Mouse (Mus musculus): ENCODE results near the gene Glcci1. TPM values are rescaled to one million over a fixed set of nuclear protein-coding genes. Genes with fewer than 3 reads are reported as not detected.

Glcci1 gene
- total RNA-seq (2014; rRNA removed) (11.1 and 16.4 TPM in 2 replicates), polyA plus RNA-seq (2015; fragmentation: Nextera tagmentation; extraction: Ambion mirVana) (5.0 and 5.1 TPM in 2 replicates)

- no peaks in the 10 kb centered on the region for H3K36me3 ChIP-seq (ENCODE audit: insufficient read depth, low read length)
- peak within 1 kb of the TSS; percentile 94 for H3K9ac ChIP-seq (replicated peaks; ENCODE audit: low read length, poor library complexity, severe bottlenecking)
- 0% methylated on average over 20 of the region's 69 CpGs for WGBS
Measured at GRCm38 (mm10) chr6:8509551-8509950, at the start of gene Glcci1. TSS of gene Glcci1 (plus strand) at chr6:8509600.

GRCm38 (mm10) chr6:8462447-8462846, 47.0 kb upstream of the Glcci1 start:
- 98% methylated on average over 2 of the region's 2 CpGs for WGBS
- H3K27me3 ChIP-seq (ENCODE audit: insufficient read depth, low read length) = no peaks in the 10 kb centered on the region

More at GRCm38 (mm10) chr6:8509551-8509950, at the start of gene Glcci1:
- ATAC-seq (ENCODE audit: low FRiP score) (peak; percentile 84), DNase-seq (ENCODE audit: low spot score) (peak; percentile 81)
- Histone ChIP-seq H3K4me1 (ENCODE audit: insufficient read depth, low read length) (no peaks in the 10 kb centered on the region), H3K9me3 (ENCODE audit: low read length) (no peaks in the 10 kb centered on the region), H3K4me3 (ENCODE audit: low read depth, low read length) (peak within 1 kb of the TSS; percentile 93), H3K27ac (ENCODE audit: low read depth, low read length) (peak within 1 kb of the TSS; percentile 98), H3K4me2 (ENCODE audit: low read depth, low read length, poor library complexity, severe bottlenecking) (peak within 1 kb of the TSS; percentile 82), H3K27me3 (ENCODE audit: insufficient read depth, low read length) (no peaks in the 10 kb centered on the region)
- no peak for TF ChIP-seq CTCF (IDR thresholded peaks at IDR 0.05)

GRCm38 (mm10) chr6:8465388-8465787, 44.0 kb upstream of the Glcci1 start:
- ATAC-seq (ENCODE audit: low FRiP score) = no peak
- no peaks in the 10 kb centered on the region for H3K27me3 ChIP-seq (ENCODE audit: insufficient read depth, low read length)
- no peak overlapping the region for H3K4me3 ChIP-seq (ENCODE audit: low read depth, low read length)
- no peaks in the 10 kb centered on the region for H3K9me3 ChIP-seq (ENCODE audit: low read length)
- no peaks in the 10 kb centered on the region for H3K4me1 ChIP-seq (ENCODE audit: insufficient read depth, low read length)
- no peak overlapping the region for H3K9ac ChIP-seq (replicated peaks; ENCODE audit: low read length, poor library complexity, severe bottlenecking)
- DNase-seq (ENCODE audit: low spot score) = no peak
- 88% methylated on average over 1 of the region's 1 CpGs for WGBS
- no peaks in the 10 kb centered on the region for H3K36me3 ChIP-seq (ENCODE audit: insufficient read depth, low read length)
- no peak overlapping the region for H3K27ac ChIP-seq (ENCODE audit: low read depth, low read length)
- TF ChIP-seq CTCF (IDR thresholded peaks at IDR 0.05) = no peak
- no peak overlapping the region for H3K4me2 ChIP-seq (ENCODE audit: low read depth, low read length, poor library complexity, severe bottlenecking)

More at GRCm38 (mm10) chr6:8462447-8462846, 47.0 kb upstream of the Glcci1 start:
- Histone ChIP-seq H3K9ac (replicated peaks; ENCODE audit: low read length, poor library complexity, severe bottlenecking) (no peak overlapping the region), H3K4me3 (ENCODE audit: low read depth, low read length) (no peak overlapping the region), H3K4me2 (ENCODE audit: low read depth, low read length, poor library complexity, severe bottlenecking) (no peak overlapping the region), H3K36me3 (ENCODE audit: insufficient read depth, low read length) (no peaks in the 10 kb centered on the region), H3K27ac (ENCODE audit: low read depth, low read length) (no peak overlapping the region), H3K4me1 (ENCODE audit: insufficient read depth, low read length) (no peaks in the 10 kb centered on the region), H3K9me3 (ENCODE audit: low read length) (no peaks in the 10 kb centered on the region)
- ATAC-seq (ENCODE audit: low FRiP score) (no peak), DNase-seq (ENCODE audit: low spot score) (no peak)
- TF ChIP-seq CTCF (IDR thresholded peaks at IDR 0.05) = no peak

GRCm38 (mm10) chr6:8465985-8466384, 43.4 kb upstream of the Glcci1 start:
- no peak for TF ChIP-seq CTCF (IDR thresholded peaks at IDR 0.05)
- 91% methylated on average over 5 of the region's 5 CpGs for WGBS
- no peak overlapping the region for H3K9ac ChIP-seq (replicated peaks; ENCODE audit: low read length, poor library complexity, severe bottlenecking)
- no peak overlapping the region for H3K27ac ChIP-seq (ENCODE audit: low read depth, low read length)
- no peaks in the 10 kb centered on the region for H3K36me3 ChIP-seq (ENCODE audit: insufficient read depth, low read length)
- no peaks in the 10 kb centered on the region for H3K9me3 ChIP-seq (ENCODE audit: low read length)
- no peak overlapping the region for H3K4me2 ChIP-seq (ENCODE audit: low read depth, low read length, poor library complexity, severe bottlenecking)
- no peaks in the 10 kb centered on the region for H3K27me3 ChIP-seq (ENCODE audit: insufficient read depth, low read length)
- H3K4me1 ChIP-seq (ENCODE audit: insufficient read depth, low read length) = no peaks in the 10 kb centered on the region
- ATAC-seq (ENCODE audit: low FRiP score) = no peak
- DNase-seq (ENCODE audit: low spot score) = no peak
- no peak overlapping the region for H3K4me3 ChIP-seq (ENCODE audit: low read depth, low read length)

GRCm38 (mm10) chr6:8467667-8468337, 41.6 kb upstream of the Glcci1 start:
- DNase-seq (ENCODE audit: low spot score) (no peak), ATAC-seq (ENCODE audit: low FRiP score) (no peak)
- WGBS = 23% methylated on average over 10 of the region's 10 CpGs
- Histone ChIP-seq H3K9me3 (ENCODE audit: low read length) (no peaks in the 10 kb centered on the region), H3K4me3 (ENCODE audit: low read depth, low read length) (no peak overlapping the region), H3K4me1 (ENCODE audit: insufficient read depth, low read length) (no peaks in the 10 kb centered on the region), H3K36me3 (ENCODE audit: insufficient read depth, low read length) (no peaks in the 10 kb centered on the region), H3K9ac (replicated peaks; ENCODE audit: low read length, poor library complexity, severe bottlenecking) (no peak overlapping the region), H3K4me2 (ENCODE audit: low read depth, low read length, poor library complexity, severe bottlenecking) (no peak overlapping the region), H3K27me3 (ENCODE audit: insufficient read depth, low read length) (no peaks in the 10 kb centered on the region), H3K27ac (ENCODE audit: low read depth, low read length) (no peak overlapping the region)
- no peak for TF ChIP-seq CTCF (IDR thresholded peaks at IDR 0.05)

GRCm38 (mm10) chr6:8469918-8470317, 39.5 kb upstream of the Glcci1 start:
- H3K4me1 ChIP-seq (ENCODE audit: insufficient read depth, low read length) = no peaks in the 10 kb centered on the region
- H3K9ac ChIP-seq (replicated peaks; ENCODE audit: low read length, poor library complexity, severe bottlenecking) = no peak overlapping the region
- no peak overlapping the region for H3K4me2 ChIP-seq (ENCODE audit: low read depth, low read length, poor library complexity, severe bottlenecking)
- no peak overlapping the region for H3K4me3 ChIP-seq (ENCODE audit: low read depth, low read length)
- no peaks in the 10 kb centered on the region for H3K36me3 ChIP-seq (ENCODE audit: insufficient read depth, low read length)
- no peak for ATAC-seq (ENCODE audit: low FRiP score)
- 96% methylated on average over 3 of the region's 3 CpGs for WGBS
- no peak for TF ChIP-seq CTCF (IDR thresholded peaks at IDR 0.05)
- DNase-seq (ENCODE audit: low spot score) = no peak
- H3K9me3 ChIP-seq (ENCODE audit: low read length) = no peaks in the 10 kb centered on the region
- no peak overlapping the region for H3K27ac ChIP-seq (ENCODE audit: low read depth, low read length)
- H3K27me3 ChIP-seq (ENCODE audit: insufficient read depth, low read length) = no peaks in the 10 kb centered on the region
